Mouse (Mus musculus) embryonic stem cell, embryonic (primary cell): Measurements from ENCODE around the gene Higd1a.

Experiments
- CTCF ChIA-PET, 4 experiments: fragments of 300-600 bp in 2 of 4; fragments of 350-600 bp in 2 of 4; sonication (Branson Sonifier 250); formaldehyde crosslinking; loops; one replicate each; lab custom pipeline; 2022; ENCODE audit warnings: inconsistent platforms in 2 of 4; lab: Charles Lee
- POLR2A ChIA-PET, 4 experiments: fragments of 300-600 bp in 2 of 4; fragments of 350-600 bp in 2 of 4; sonication (Branson Sonifier 250); formaldehyde crosslinking; loops; one replicate each; lab custom pipeline; 2022; ENCODE audit warnings: antibody characterized with exemption in 4 of 4, inconsistent platforms in 1 of 4; lab: Charles Lee

Gene Higd1a

GRCm38 (mm10) chr9:121857474-121858152 is 549 bp downstream of the Higd1a start:
- POLR2A ChIA-PET: interaction anchor here (0.5 to 1.9 kb wide), 51 partner anchors 8 to 1095 kb away, joined by 3 to 33 read pairs (median 4); partner anchors contain the start of genes Ss18l2 (in 3 of the 4), Nktr (in 2 of the 4), Vipr1 (in 2 of the 4) and Ano10 (in 1 of the 4)

DNA sequence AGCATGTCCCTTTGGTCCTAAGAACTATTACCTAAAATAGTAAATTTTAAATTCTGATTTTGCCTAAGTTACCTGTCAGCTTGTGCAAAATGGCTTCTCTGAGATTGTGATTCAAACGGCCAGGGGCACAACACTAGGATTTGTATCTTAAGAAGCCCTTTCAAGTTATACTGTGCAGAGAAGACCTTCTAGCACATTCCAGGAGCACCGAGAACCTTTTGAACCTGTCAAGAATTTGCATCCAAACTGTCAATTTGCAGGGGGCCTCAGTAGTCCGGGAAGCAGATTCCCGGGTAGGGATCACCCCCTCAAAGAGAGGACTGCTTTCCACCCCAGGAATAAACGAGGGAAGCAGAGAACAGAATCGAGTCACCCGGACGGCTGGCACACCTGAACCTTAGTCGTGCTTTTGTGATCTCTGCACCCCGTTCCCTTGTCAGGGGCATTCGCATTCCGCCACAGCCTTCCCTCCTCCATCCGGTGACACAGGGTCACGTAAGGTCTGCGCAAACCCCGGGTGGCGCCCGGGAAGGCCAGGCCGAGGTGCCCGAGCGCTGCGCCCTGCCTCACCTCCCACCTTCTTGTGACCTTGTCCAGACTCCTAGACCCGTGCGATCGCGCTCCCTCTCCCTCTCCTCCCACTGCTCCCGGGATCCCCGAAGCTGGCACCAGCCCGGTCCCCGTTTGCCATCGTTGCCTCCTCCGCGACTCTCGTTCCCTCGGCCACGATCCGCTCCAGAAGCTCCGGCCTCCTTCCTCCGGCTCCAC is 1.3 kb downstream of the Higd1a start:
- CTCF ChIA-PET: interaction anchor here in 1 of 4 experiments (1.1 to 1.6 kb wide), 2 partner anchors 11 to 127 kb away, joined by 3 to 14 read pairs; no protein-coding TSS in a partner anchor

More at GRCm38 (mm10) chr9:121857474-121858152, 549 bp downstream of the Higd1a start:
- CTCF ChIA-PET: interaction anchor here in 3 of 4 experiments (0.5 to 1.6 kb wide), 7 partner anchors 11 to 381 kb away, joined by 3 to 14 read pairs (median 3); no protein-coding TSS in a partner anchor

GRCm38 (mm10) chr9:121854246-121854645 is 3.9 kb downstream of the Higd1a start:
- CTCF ChIA-PET: interaction anchor here in 2 of 4 experiments (0.7 to 1.4 kb wide), 4 partner anchors 8 to 27 kb away, joined by 3 to 11 read pairs (median 4); no protein-coding TSS in a partner anchor
- POLR2A ChIA-PET: interaction anchor here in 3 of 4 experiments (0.6 to 2.9 kb wide), 8 partner anchors 8 to 1282 kb away, joined by 3 to 9 read pairs (median 4); partner anchors contain the start of genes Nktr (in 1 of the 3) and Ss18l2 (in 1 of the 3)

More for the DNA sequence above, 1.3 kb downstream of the Higd1a start:
- POLR2A ChIA-PET: interaction anchor here in 3 of 4 experiments (0.6 to 2.9 kb wide), 24 partner anchors 8 to 920 kb away, joined by 3 to 33 read pairs (median 5); partner anchors contain the start of genes Ss18l2 (in 3 of the 3), Ano10 (in 1 of the 3), Lyzl4 (in 1 of the 3) and Nktr (in 1 of the 3)

DNA sequence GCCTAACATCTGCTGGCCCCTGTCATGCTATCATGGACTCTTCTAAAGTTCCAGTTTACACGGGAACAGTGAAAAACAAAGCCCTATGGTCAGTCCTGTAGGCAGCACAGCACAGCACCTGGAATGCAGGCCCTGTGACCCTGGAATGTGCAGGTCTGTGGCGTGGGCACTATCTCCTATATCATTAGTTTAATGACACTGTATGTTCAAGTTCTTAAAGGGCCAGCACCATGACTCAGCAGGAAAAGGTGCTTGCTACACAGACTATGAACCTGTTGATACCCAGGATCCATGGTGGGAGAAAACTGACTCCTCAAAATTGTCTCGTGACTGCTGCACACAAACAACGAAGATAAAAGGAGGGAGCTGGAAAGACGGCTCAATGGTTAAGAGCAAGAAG is 10.3 kb downstream of the Higd1a start:
- ChIA-PET POLR2A (interaction anchor here in 1 of 4 experiments (3.8 kb wide), 1 partner anchor 10 kb away, joined by 33 read pairs; the partner anchor contains the start of gene Higd1a), CTCF (interaction anchor here in 2 of 4 experiments (2.4 to 2.5 kb wide), 2 partner anchors 17 to 137 kb away, joined by 8 to 14 read pairs; no protein-coding TSS in a partner anchor)

DNA sequence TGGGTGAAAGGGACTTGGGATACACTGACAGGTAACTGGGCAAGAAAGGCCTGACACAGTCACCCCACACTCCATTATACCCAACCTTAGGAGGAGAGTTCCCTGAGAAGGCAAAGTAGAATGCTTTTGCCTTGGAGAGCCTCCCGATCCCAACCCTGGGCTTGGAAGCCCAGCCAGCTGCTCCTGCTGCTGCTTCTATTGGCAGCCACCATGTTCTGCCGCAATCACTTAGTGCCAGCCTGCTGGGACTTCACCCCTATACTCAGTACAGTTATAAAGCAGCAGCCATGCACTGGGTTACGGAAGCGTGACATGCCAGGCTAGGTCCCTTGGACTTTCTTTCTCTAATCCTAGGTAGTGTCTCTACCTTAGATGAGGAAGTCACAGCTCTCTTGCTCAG is 11.0 kb downstream of the Higd1a start:
- ChIA-PET POLR2A (interaction anchor here in 3 of 4 experiments (0.5 to 3.8 kb wide), 11 partner anchors 8 to 604 kb away, joined by 3 to 33 read pairs (median 4); partner anchors contain the start of gene Higd1a (in 3 of the 3)), CTCF (interaction anchor here (0.6 to 2.5 kb wide), 20 partner anchors 11 to 454 kb away, joined by 3 to 14 read pairs (median 5); partner anchors contain the start of gene Higd1a (in 1 of the 4))

DNA sequence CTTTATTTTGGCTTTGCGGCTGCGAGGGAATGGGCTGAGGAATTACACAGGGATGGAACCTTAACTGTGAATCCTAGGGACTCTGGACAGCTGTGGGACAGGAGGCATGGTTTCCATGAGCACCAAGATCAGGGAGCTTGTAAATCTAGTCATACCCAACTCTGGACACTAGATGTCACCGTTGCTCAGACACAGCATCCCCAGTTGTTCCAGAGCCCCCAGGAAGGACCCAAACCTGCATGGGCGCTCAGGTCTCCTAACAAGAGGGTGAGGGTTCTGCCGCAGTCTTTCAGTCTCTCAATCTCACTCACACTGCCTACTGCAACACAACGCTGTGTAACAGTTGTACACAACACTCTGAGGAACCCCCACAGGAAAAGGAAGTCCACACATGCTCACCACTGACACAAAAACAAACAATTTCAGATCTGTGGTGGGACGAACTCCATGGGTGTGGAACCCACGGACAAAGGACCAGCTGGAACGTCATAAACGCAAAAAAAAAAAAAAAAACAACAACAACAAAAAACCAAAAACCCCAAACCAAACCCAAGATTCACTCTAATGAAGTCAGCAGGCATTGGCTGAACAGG is 11.5 kb downstream of the Higd1a start:
- ChIA-PET CTCF (interaction anchor here (0.5 to 2.5 kb wide), 39 partner anchors 8 to 494 kb away, joined by 3 to 14 read pairs (median 4); partner anchors contain the start of gene Higd1a (in 2 of the 4)), POLR2A (interaction anchor here in 3 of 4 experiments (0.5 to 3.8 kb wide), 14 partner anchors 9 to 370 kb away, joined by 3 to 33 read pairs (median 4); partner anchors contain the start of genes Higd1a (in 3 of the 3), Fam198a (in 1 of the 3) and Snrk (in 1 of the 3))

GRCm38 (mm10) chr9:121842914-121843313 is 15.2 kb downstream of the Higd1a start:
- CTCF ChIA-PET: interaction anchor here in 1 of 4 experiments (0.6 to 0.7 kb wide), 2 partner anchors 70 to 894 kb away, joined by 3 to 4 read pairs; no protein-coding TSS in a partner anchor
- POLR2A ChIA-PET: no interaction called here

- ChIA-PET CTCF (no interaction called here), POLR2A (interaction anchor here in 2 of 4 experiments (0.6 to 1.0 kb wide), 2 partner anchors 10 to 19 kb away, joined by 3 read pairs; partner anchors contain the start of gene Higd1a (in 1 of the 2))
Measured at GRCm38 (mm10) chr9:121839622-121839965, 18.6 kb downstream of the Higd1a start.

DNA sequence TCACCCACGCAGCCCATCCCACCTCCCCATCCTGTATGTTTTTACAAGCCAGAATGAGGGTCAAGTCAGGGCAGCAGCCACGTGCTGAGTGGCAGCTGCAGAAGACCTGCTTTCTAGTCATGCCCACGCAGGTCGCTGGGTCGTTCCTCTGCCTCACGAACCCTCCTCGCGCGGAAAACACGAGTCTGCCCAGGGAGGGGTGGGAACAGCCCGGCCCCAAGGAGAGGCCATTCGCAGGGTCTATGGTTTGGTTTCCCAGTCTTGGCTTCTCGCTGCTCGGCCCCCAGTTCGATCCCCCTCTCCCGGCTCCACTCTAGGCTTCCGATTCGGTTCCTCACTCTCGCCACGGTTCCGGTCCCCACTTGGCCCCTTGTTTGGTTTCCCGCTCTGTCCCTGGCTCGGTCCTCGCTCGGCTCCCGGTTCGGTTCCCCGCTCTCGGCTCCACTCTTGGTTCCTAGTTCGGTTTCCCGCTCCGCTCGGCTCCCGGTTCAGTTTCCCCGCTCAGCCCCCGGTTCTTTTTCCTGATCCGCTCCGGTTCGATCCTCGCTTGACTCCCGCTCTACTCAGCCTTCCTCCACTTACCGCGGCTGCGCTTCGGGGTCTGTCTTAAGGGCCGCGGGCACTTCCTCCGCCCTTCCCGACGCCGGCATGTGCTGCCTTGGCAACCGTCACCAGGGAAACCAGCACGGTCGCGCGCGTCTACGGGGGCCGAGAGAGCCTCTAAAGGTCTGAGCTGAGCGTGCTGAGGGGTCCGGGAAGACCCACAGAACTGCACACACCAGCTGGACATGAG is 19.1 kb downstream of the Higd1a start, which contains the start of gene Ccdc13:
Gene Ccdc13 (minus strand): TSS at position 633 of the 793 bp plus-strand sequence.
- CTCF ChIA-PET: no interaction called here
- POLR2A ChIA-PET: interaction anchor here in 2 of 4 experiments (0.6 to 1.3 kb wide), 2 partner anchors 10 to 19 kb away, joined by 3 to 4 read pairs; partner anchors contain the start of gene Higd1a (in 1 of the 2)

DNA sequence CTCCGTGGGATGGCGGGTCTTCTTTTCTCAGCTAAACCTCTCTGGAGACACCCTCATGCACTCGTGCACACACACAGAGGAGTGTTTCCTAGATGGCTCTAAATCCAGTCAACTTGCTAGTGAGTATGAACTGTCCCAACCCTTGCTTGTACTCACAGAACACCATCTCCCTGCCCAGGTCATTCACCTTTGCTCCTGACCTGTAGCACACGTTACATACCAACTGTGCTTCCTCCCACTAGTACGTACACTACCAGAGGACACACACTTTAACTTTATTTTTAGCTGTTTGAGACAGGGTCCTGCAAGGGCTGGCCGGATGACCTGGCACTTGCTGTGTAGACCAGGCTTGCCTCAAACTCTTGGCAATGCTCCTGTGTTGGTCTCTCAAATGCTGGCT is 20.2 kb downstream of the Higd1a start:
- POLR2A ChIA-PET: interaction anchor here in 1 of 4 experiments (1.3 kb wide), 1 partner anchor 11 kb away, joined by 4 read pairs; no protein-coding TSS in a partner anchor

GRCm38 (mm10) chr9:121833825-121834224 is 24.3 kb downstream of the Higd1a start:
- POLR2A ChIA-PET: interaction anchor here in 3 of 4 experiments (0.5 to 1.9 kb wide), 6 partner anchors 13 to 520 kb away, joined by 3 to 6 read pairs (median 5); partner anchors contain the start of genes Higd1a (in 1 of the 3) and Lyzl4 (in 1 of the 3)
- CTCF ChIA-PET: interaction anchor here in 2 of 4 experiments (1.0 to 1.9 kb wide), 4 partner anchors 13 to 151 kb away, joined by 4 to 9 read pairs (median 4); no protein-coding TSS in a partner anchor

More for the DNA sequence above, 20.2 kb downstream of the Higd1a start:
- CTCF ChIA-PET: interaction anchor here in 1 of 4 experiments (0.5 kb wide), 1 partner anchor 31 kb away, joined by 6 read pairs; no protein-coding TSS in a partner anchor

DNA sequence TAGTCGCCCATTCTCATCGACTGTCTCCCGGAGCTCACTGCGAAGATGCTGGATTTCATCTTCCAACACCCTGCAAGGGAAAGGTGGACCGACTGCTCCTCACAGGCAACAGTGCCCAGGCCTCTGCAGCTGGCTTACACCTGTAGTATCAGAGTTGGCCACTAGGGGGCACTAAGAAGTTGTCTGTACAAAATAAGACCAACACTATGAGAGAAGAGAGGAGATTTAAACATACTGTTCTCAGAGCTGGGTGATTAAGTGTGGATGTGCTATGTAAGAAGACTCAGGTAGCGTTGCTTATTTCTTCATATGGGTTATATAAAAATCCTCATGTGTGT is 27.2 kb downstream of the Higd1a start:
- POLR2A ChIA-PET: interaction anchor here in 1 of 4 experiments (1.5 kb wide), 1 partner anchor 16 kb away, joined by 4 read pairs; no protein-coding TSS in a partner anchor
- CTCF ChIA-PET: interaction anchor here (0.5 to 1.9 kb wide), 39 partner anchors 8 to 736 kb away, joined by 3 to 36 read pairs (median 3); partner anchors contain the start of genes Higd1a (in 1 of the 4) and Ss18l2 (in 1 of the 4)

- ChIA-PET CTCF (interaction anchor here (0.5 to 1.9 kb wide), 37 partner anchors 9 to 736 kb away, joined by 3 to 36 read pairs (median 3); partner anchors contain the start of gene Higd1a (in 1 of the 4)), POLR2A (no interaction called here)
Measured at GRCm38 (mm10) chr9:121830243-121830955, 27.8 kb downstream of the Higd1a start.

DNA sequence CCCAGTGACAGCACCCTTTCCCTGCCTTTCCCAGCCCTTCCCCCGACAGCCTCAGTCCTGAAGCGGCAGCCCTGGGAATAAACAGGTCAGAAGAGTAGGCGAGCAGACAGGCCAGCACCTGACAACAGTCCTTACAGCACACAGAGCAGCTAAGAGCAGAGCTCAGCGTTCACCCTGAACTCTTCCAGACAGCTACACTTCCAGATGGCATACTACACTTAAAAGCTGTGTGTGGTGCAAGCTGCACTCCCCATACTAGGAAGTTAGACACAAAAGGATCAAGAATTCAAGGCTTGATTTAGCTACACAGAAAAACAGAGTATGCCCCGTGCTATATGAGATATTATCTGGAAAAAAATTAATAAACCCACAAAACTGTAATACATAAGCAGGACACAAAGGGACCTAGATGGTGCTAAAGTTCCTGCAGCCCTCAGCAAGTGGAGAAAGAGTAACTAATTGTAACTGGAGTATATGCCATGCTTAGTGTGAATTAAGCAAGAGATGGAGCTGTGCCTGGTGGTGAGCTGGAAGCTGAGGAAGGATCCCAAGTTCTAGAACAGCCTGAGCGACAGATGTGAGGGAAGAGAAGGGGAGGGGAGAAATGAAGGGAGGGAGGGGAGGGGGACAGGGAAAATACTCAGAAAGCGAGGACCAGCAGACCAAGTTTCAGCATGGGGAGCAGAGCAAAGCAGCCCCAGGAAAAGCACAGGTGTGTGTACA is 28.7 kb downstream of the Higd1a start:
- ChIA-PET CTCF (interaction anchor here (0.6 to 1.4 kb wide), 11 partner anchors 9 to 678 kb away, joined by 3 to 9 read pairs (median 5); no protein-coding TSS in a partner anchor), POLR2A (interaction anchor here in 1 of 4 experiments (1.1 kb wide), 1 partner anchor 110 kb away, joined by 3 read pairs; the partner anchor contains the start of gene Nktr)
